Mouse (Mus musculus) kidney, embryonic 15.5 days (tissue): ENCODE measurements at regions not wholly inside any gene's neighbourhood (a gene's known extent, or its start where the extent isn't known, plus 50 kb on each side); places are given as distances from the start of the nearest gene placed in this dataset.

Experiments
- ATAC-seq: fragments of 200-750 bp; cut with Nextera tagmentation; replicated peaks from 2 replicates; pipeline ENCODE4 v1.8.0; 2017; ENCODE audit warnings: moderate TSS enrichment; ENCODE audit not compliant: low FRiP score
- H3K27ac ChIP-seq: fragments of 300-500 bp; sonication (generic); 2 replicates; pipeline ENCODE4 v1.5.1; 2015; ENCODE audit warnings: mild to moderate bottlenecking, inconsistent platforms
- H3K27me3 ChIP-seq: fragments of 300-500 bp; sonication (generic); 2 replicates; pipeline ENCODE4 v1.6.1; 2015; ENCODE audit warnings: inconsistent platforms
- H3K36me3 ChIP-seq: fragments of 300-500 bp; sonication (generic); 2 replicates; pipeline ENCODE4 v1.6.1; 2015; ENCODE audit warnings: inconsistent platforms
- H3K4me1 ChIP-seq: fragments of 300-500 bp; sonication (generic); 2 replicates; pipeline ENCODE4 v1.6.1; 2015; ENCODE audit warnings: inconsistent platforms
- H3K4me2 ChIP-seq: fragments of 300-500 bp; sonication (generic); 2 replicates; pipeline ENCODE4 v1.6.1; 2015; ENCODE audit warnings: moderate library complexity, mild to moderate bottlenecking, inconsistent platforms
- H3K4me3 ChIP-seq: fragments of 300-500 bp; sonication (generic); replicated peaks from 2 replicates; pipeline ENCODE4 v1.5.1; 2015; ENCODE audit warnings: mild to moderate bottlenecking, inconsistent platforms
- H3K9ac ChIP-seq: fragments of 300-500 bp; sonication (generic); 2 replicates; pipeline ENCODE4 v1.6.1; 2015; ENCODE audit warnings: mild to moderate bottlenecking, inconsistent platforms
- H3K9me3 ChIP-seq: fragments of 300-500 bp; sonication (generic); replicated peaks from 2 replicates; pipeline ENCODE4 v1.6.1; 2016; ENCODE audit warnings: inconsistent platforms
- WGBS: fragments of 180-500 bp; shearing (Covaris S2); methylation state at CpG from one replicate; pipeline ENCODE4 v1.1.7; 2015; ENCODE audit warnings: mixed read lengths; 5-methylcytosine and 5-hydroxymethylcytosine counted together

DNA sequence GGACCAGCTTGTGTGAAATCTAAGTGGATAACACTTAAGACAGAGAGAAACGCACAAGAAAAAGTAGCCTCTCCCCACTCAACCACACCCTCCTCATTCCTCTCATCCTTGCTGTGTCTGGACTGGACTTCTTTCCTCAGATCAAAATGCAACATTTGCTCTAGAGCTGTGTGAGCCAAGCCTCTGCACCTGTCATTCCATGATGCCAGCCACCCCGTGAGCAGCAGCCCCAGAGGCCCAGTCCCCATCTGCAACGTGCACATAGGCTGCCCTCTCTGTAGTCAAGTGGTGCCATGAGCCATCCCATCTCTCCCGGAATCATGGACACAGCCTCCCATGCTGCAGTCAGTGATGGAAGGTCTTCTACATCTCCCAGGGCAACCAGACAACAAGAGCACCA lies 55.1 kb upstream of the Gpc1 start:
- no peak overlapping the region for H3K4me2 ChIP-seq
- 88% methylated on average over 4 of the region's 4 CpGs for WGBS
- H3K4me1 ChIP-seq: peaks cover 12% of the 10 kb centered on the region
- H3K27me3 ChIP-seq: peaks cover 21% of the 10 kb centered on the region
- no peak for ATAC-seq
- H3K9me3 ChIP-seq: no peaks in the 10 kb centered on the region
- no peak overlapping the region for H3K4me3 ChIP-seq
- no peak overlapping the region for H3K9ac ChIP-seq
- no peaks in the 10 kb centered on the region for H3K36me3 ChIP-seq
- no peak overlapping the region for H3K27ac ChIP-seq

DNA sequence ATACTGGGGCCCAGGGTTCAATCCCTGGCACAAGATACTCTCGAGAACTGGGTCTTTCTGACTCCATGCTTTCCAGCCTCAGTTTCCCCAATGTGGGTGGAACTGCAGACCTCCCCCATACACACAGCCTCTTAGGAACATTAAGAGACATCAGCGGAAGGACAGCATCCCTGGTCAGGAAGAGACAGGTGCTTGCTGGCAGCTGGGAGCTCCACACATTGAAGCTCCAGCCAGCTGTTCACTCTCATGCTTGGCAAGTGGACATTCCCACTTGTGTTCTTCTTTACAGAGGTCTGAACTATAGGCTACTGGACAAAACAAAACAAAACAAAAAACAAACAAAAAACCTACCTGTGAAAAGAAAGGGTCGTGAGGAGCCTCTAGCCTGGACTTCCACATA lies 55.5 kb upstream of the Gpc1 start:
- Histone ChIP-seq H3K4me3 (no peak overlapping the region), H3K27me3 (peaks cover 21% of the 10 kb centered on the region), H3K9me3 (no peaks in the 10 kb centered on the region), H3K9ac (no peak overlapping the region), H3K4me1 (peaks cover 12% of the 10 kb centered on the region), H3K36me3 (no peaks in the 10 kb centered on the region), H3K27ac (no peak overlapping the region), H3K4me2 (no peak overlapping the region)
- no peak for ATAC-seq
- 86% methylated on average over 3 of the region's 3 CpGs for WGBS

DNA sequence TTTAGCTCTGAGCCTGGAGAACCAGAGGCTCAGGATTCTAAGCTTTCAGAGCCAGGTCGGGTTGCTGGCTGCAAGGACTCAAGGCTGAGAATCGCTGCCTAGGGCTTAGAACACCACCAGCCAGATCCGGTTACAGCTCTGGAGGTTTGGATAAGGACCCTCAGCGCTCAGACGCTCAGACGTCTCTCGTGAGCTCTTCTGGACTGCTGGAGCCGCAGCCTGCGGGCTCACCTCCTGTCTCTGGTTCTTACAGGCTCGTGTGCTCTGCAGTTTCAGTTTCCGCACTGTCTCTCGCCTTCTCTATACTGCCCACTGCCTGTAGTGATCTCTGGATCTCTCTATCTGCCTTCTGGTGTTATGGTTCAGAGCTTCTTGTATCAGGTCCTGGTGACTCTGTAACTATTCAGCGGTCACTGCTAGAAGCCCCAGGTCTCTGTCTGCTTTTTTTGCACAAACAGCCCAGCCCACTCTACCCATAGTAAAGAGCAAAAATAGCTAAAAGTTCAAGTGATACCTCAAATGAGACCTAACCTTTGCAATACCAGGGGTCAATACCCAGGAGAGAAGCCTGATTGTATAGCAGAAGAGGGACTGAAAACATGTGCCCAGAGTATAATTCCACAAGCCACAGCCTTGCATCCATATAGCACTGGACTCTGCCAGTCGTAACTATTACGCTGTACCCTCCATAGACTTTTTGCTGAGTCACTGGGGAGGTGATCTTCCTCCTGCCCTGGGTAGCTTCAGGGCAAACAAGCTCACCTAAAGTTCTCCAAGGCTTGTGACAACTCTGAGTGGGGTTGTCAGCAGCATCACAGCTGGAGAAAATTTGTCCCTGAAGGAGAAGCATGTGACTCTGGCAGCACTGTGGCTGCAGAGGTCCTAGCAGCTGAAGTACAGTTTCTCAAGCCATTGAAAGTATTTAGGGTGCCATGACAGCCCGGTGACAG lies 56.4 kb upstream of the Gpc1 start:
- H3K9me3 ChIP-seq: no peaks in the 10 kb centered on the region
- peak overlapping the region; percentile 53 for H3K4me2 ChIP-seq
- H3K27ac ChIP-seq: no peak overlapping the region
- H3K36me3 ChIP-seq: no peaks in the 10 kb centered on the region
- H3K27me3 ChIP-seq: peaks cover 21% of the 10 kb centered on the region
- H3K4me1 ChIP-seq: peaks cover 15% of the 10 kb centered on the region
- H3K9ac ChIP-seq: no peak overlapping the region
- peak; percentile 57; the same call in 1 of the 2 replicates for ATAC-seq
- H3K4me3 ChIP-seq: peak overlapping the region; percentile 15
- 17% methylated on average over 16 of the region's 16 CpGs for WGBS

DNA sequence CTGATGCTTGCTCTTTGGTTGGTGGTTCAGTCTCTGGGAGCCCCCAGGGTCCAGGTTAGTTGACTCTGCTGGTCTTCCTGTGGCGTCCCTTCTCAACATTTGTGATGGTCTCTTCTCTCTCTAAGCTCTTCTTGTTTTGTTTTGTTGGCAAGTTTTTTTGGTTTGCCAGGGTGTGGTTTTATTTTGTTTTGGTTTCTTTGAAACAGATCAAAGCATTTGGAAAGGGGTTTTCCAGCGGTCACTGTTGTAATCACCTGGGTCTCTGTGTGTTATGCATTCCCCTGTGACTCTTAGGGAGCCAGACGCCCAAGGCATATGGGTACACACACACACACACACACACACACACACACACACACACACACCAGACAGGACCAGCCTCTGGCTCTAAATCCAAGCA lies 57.4 kb upstream of the Gpc1 start:
- Histone ChIP-seq H3K4me1 (peaks cover 15% of the 10 kb centered on the region), H3K4me2 (no peak overlapping the region), H3K27ac (no peak overlapping the region), H3K9me3 (no peaks in the 10 kb centered on the region), H3K4me3 (no peak overlapping the region), H3K9ac (no peak overlapping the region), H3K27me3 (peaks cover 21% of the 10 kb centered on the region), H3K36me3 (no peaks in the 10 kb centered on the region)
- WGBS: 62% methylated on average over 3 of the region's 3 CpGs
- ATAC-seq: no peak

DNA sequence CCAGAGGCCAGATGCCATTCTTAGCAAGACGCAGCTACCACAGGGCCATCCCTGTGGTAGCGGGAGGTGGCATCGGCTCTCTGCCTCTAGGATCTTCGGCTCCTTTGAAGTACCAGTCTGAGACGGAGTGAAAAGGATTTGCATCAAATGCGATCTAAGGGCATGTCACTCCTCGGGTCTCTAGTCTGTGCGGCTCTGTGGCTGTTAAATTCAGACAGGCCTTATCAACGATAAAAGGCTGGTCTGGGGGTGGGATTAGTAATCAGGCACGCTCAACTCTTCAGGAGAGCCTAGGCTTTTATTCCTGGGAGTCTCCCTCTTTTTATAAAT lies 58.7 kb upstream of the Gpc1 start:
- Histone ChIP-seq H3K4me2 (no peak overlapping the region), H3K36me3 (no peaks in the 10 kb centered on the region), H3K4me1 (peaks cover 15% of the 10 kb centered on the region), H3K27ac (no peak overlapping the region), H3K9me3 (no peaks in the 10 kb centered on the region), H3K27me3 (peaks cover 21% of the 10 kb centered on the region), H3K9ac (no peak overlapping the region), H3K4me3 (no peak overlapping the region)
- ATAC-seq: no peak
- WGBS: 70% methylated on average over 10 of the region's 10 CpGs

DNA sequence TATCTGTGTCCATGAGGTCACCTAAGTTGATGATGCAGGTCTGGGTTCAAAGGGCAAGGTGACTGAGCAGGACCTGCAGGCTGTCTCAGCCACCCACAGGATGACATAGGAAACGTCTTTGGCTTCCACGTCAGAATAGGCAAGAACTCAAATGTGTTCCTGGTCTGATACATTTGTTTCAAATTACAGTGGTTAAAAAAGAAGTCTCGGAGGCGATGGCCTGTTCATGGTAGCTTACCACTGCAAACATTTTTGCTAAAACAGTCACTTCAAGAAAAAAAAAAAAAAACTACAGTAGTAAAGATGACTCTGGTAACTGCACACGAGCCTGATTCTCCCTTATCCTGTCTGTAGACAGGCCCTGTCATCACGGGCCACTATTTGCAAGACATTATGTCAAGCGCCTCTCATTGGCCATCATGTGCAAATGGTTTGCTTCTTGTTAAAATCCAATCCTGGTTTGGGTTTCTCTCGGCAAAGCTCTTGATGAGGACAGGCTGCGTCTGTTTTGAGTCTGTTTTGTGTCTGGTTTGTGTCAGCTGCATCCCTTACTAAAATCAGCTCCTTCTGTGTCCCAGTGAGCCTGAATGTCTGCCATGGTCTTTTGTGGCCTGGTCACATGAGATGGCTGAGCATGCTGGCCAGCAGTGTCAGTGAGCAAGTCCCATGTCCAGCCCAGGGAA lies 59.2 kb upstream of the Gpc1 start:
- WGBS: 72% methylated on average over 9 of the region's 9 CpGs
- Histone ChIP-seq H3K4me2 (no peak overlapping the region), H3K4me3 (no peak overlapping the region), H3K9ac (no peak overlapping the region), H3K36me3 (no peaks in the 10 kb centered on the region), H3K9me3 (no peaks in the 10 kb centered on the region), H3K27ac (no peak overlapping the region), H3K27me3 (peaks cover 21% of the 10 kb centered on the region), H3K4me1 (peaks cover 15% of the 10 kb centered on the region)
- ATAC-seq: no peak

DNA sequence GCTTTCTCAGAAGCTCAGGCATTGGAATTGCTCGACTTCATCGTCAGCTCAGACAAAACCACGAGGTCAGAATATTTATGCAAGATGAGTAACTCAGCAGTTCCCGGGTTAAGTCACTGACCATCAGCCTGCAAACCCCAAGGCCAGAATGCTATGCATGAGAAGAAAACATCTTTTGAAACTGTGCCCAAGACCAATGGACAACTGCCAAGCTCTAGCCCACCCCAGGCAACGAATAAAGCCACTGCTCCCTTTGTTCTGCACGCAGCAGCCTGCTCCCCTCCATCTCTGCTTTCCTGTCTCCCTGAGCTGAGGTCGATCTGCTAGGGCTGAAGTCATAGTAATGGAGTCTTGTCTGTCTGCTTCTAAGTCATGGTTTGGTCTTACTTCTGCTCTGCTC lies 61.7 kb upstream of the Gpc1 start:
- peaks cover 15% of the 10 kb centered on the region for H3K27me3 ChIP-seq
- no peak overlapping the region for H3K27ac ChIP-seq
- H3K4me3 ChIP-seq: no peak overlapping the region
- ATAC-seq: no peak
- H3K9me3 ChIP-seq: no peaks in the 10 kb centered on the region
- H3K4me2 ChIP-seq: no peak overlapping the region
- WGBS: 52% methylated on average over 7 of the region's 7 CpGs
- H3K9ac ChIP-seq: no peak overlapping the region
- H3K4me1 ChIP-seq: peaks cover 9% of the 10 kb centered on the region
- no peaks in the 10 kb centered on the region for H3K36me3 ChIP-seq

DNA sequence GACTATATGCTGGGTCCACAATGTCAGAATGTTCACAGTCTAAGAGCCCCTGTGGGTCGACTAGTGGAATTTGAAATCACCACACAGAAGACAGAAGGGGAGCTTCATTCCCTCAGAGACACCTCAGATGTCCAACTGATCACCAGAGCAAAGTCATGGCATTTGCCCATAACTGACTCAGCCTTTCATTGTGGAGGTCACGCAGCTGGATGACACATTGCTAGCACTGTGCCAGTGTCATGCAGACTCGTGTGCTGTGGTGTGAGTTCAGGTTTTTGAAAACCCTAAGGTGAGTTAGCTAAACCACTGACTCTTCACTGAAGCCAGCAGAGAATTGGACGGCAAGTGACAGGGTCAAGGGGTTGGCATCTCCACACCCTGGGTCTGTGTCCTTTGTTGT lies 62.3 kb upstream of the Gpc1 start:
- no peaks in the 10 kb centered on the region for H3K9me3 ChIP-seq
- no peak overlapping the region for H3K4me3 ChIP-seq
- no peaks in the 10 kb centered on the region for H3K36me3 ChIP-seq
- peaks cover 12% of the 10 kb centered on the region for H3K27me3 ChIP-seq
- WGBS: 78% methylated on average over 4 of the region's 4 CpGs
- H3K27ac ChIP-seq: no peak overlapping the region
- no peak overlapping the region for H3K4me2 ChIP-seq
- peaks cover 4% of the 10 kb centered on the region; the same call in 1 of the 2 replicates for H3K4me1 ChIP-seq
- no peak overlapping the region for H3K9ac ChIP-seq
- ATAC-seq: no peak

DNA sequence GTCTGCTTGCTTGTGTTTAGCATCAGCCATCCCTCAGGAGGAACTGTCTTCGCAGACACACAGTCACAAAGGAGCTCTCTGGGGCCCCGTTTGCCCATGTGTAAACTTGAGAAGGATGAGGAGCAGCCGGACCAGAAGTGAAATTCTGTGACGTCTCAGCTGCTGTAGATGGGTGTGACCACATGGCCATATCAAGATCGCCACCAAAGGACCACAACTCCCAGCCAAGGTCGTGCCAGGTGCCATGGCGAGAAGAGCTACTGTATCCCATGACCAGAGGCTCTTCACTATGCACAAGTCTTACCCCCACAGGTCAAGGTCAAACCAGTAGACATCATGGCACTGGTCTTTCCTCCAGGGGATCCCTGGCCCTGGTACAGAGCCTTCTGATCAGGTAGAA lies 64.9 kb upstream of the Gpc1 start:
- Histone ChIP-seq H3K36me3 (no peaks in the 10 kb centered on the region), H3K4me1 (0 out of 2 replicates have a peak, but pooled peaks cover 3% of the 10 kb centered on the region), H3K9me3 (no peaks in the 10 kb centered on the region), H3K4me2 (no peak overlapping the region), H3K9ac (no peak overlapping the region), H3K27ac (no peak overlapping the region), H3K27me3 (no peaks in the 10 kb centered on the region), H3K4me3 (no peak overlapping the region)
- WGBS: 81% methylated on average over 7 of the region's 7 CpGs
- ATAC-seq: no peak

DNA sequence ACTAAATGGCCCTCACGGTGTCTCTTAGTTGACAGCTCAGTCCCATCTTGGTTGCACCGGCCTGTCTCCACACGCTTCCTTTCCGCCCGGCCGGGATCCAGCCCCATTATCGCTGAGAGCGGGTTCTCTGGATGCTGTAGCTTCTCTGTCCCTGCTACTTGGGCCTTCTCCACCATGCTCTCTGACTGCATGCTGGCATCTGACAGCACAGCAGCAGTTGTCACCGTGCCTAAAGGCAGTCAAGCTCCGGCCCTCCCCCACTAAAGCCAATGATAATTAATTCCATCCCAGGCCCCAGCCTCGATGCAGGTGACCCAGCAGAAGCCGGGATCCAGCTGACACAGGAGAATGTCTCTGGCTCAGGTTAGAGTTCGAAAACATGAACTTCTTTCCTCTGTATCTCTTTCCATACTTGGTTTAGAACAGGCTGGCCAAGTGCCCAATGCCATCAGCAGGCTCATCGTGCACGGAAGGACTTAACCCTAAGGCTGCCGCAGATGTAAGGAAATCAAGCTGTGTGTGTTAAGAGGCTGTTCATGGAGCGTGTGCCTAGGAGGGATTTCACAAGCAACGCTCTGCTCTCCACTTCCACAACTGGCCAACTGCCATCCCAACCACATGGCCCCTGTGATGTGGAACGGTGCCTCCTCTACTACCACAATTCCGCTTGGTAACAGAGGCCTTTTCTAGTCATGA lies 76.5 kb upstream of the Gpc1 start:
- ATAC-seq: no peak
- Histone ChIP-seq H3K9me3 (no peaks in the 10 kb centered on the region), H3K4me2 (no peak overlapping the region), H3K36me3 (no peaks in the 10 kb centered on the region), H3K4me1 (peaks cover 19% of the 10 kb centered on the region), H3K27ac (no peak overlapping the region), H3K27me3 (no peaks in the 10 kb centered on the region), H3K4me3 (no peak overlapping the region), H3K9ac (no peak overlapping the region)
- 74% methylated on average over 20 of the region's 20 CpGs for whole genome bisulfite sequencing

DNA sequence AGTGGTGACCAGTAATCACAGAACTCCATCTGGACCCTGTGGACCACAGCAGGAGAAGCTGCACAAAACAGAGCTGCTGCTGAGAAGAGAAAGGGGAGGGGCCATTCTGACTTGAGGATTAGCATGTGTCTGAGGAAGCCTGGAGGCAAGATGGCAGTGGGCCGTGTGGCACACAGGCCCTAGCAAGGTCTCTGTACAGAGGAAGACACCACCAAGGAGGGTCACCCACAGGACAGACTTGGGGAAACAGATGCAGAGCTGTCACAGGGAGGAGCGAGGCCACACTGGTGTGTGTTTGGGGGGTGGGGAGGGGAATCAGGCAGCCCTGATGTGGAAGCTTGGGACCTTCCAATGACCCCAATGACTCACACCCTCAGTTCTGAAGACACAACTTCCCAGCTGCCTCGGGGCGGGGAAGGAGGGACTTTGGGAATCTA lies 79.7 kb upstream of the Gpc1 start:
- Histone ChIP-seq H3K36me3 (no peaks in the 10 kb centered on the region), H3K4me1 (peaks cover 19% of the 10 kb centered on the region), H3K9ac (no peak overlapping the region), H3K27ac (no peak overlapping the region), H3K27me3 (no peaks in the 10 kb centered on the region), H3K4me3 (no peak overlapping the region), H3K4me2 (no peak overlapping the region), H3K9me3 (no peaks in the 10 kb centered on the region)
- peak; percentile 55 for ATAC-seq
- WGBS: 29% methylated on average over 4 of the region's 4 CpGs

DNA sequence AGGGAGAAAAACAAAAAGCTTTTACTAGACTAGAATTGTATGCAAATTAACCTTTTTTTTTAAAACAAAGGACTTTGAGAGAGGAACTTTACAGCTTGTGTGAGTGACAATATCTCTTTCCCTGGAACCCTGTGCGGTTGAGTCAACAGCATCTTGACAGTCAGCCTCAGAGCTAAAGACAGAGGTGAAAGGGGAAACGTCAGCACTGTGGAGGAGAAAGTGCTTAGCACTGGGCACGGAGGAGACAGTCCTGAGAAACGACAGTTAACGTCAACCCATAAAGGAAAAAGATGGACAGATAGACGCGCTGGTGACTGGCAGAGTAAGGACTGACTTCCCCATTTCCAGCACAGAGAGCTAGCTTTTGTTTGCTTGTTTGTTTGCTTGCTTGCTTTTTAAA lies 82.0 kb upstream of the Gpc1 start:
- Histone ChIP-seq H3K4me3 (no peak overlapping the region), H3K27ac (no peak overlapping the region)

More for the DNA sequence above, 82.0 kb upstream of the Gpc1 start:
- Histone ChIP-seq H3K4me1 (peaks cover 29% of the 10 kb centered on the region), H3K27me3 (no peaks in the 10 kb centered on the region), H3K36me3 (no peaks in the 10 kb centered on the region), H3K9me3 (no peaks in the 10 kb centered on the region), H3K9ac (no peak overlapping the region), H3K4me2 (no peak overlapping the region)
- WGBS: 40% methylated on average over 7 of the region's 7 CpGs
- ATAC-seq: no peak
